Mouse (Mus musculus): ENCODE measurements around the gene Srrm2.

Gene Srrm2

DNA sequence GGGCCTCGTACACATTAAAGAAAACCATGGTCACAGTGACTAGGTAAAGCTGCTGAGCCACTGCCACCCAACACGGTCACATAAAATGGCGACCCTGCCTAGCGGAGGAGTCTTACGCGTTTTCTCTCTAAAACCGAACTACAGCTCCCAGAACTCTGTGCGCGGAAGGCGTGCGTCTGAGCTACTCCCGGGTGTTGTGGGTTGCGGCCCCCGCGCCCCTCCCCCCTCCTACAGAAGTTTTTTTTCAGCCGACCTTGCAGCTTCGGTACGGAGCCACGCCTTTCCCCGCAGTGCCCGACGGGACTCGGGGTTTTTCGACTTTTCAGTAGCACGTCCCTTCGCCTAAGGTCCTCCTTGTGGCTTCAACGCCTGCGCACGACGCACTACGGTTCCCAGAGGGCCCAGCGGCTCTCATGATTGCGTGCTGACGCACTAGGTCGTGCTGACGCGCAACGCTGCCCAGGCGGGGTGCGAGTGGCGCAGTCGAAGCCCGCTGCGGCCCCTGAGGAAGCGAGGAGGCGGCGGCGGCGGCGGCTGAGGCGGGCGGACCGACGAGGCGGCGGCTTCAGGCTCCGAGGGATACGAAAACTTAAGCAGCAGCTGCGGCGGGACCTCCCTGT lies 12.5 kb downstream of the Srrm2 start:
- Histone ChIP-seq H3K9me3 (ENCODE audit: low read length) (peaks cover 7% of the 10 kb centered on the region; the same call in 1 of the 2 replicates), H3K27me3 (ENCODE audit: insufficient read depth, low read length) (no peaks in the 10 kb centered on the region), H3K36me3 (ENCODE audit: insufficient read depth, low read length) (peaks cover 25% of the 10 kb centered on the region), H3K4me3 (replicated peaks; ENCODE audit: low read length) (peak overlapping the region; percentile 98), H3K4me1 (replicated peaks; ENCODE audit: low read depth, low read length) (peaks cover 41% of the 10 kb centered on the region)
- TF ChIP-seq POU5F1 (IDR thresholded peaks at IDR 0.05; ENCODE audit: borderline replicate concordance, low read length) (no peak), CTCF (conservative IDR thresholded peaks at IDR 0.05; ENCODE audit: low read length) (no peak), NANOG (IDR thresholded peaks at IDR 0.05; ENCODE audit: borderline replicate concordance, low read length) (no peak)

- Histone ChIP-seq H3K36me3 (ENCODE audit: insufficient read depth, low read length) (peaks cover 31% of the 10 kb centered on the region), H3K27me3 (ENCODE audit: insufficient read depth, low read length) (no peaks in the 10 kb centered on the region), H3K9me3 (ENCODE audit: low read length) (peaks cover 11% of the 10 kb centered on the region; the same call in 1 of the 2 replicates), H3K4me1 (replicated peaks; ENCODE audit: low read depth, low read length) (peaks cover 46% of the 10 kb centered on the region), H3K4me3 (replicated peaks; ENCODE audit: low read length) (peak overlapping the region; percentile 98)
- TF ChIP-seq NANOG (IDR thresholded peaks at IDR 0.05; ENCODE audit: borderline replicate concordance, low read length), result no peak
Measured at GRCm38 (mm10) chr17:23803366-23804041, 13.2 kb downstream of the Srrm2 start.

GRCm38 (mm10) chr17:23804426-23805085 lies 14.2 kb downstream of the Srrm2 start:
- H3K27me3 ChIP-seq (ENCODE audit: insufficient read depth, low read length), result no peaks in the 10 kb centered on the region
- H3K4me3 ChIP-seq (replicated peaks; ENCODE audit: low read length), result peak overlapping the region; percentile 98
- TF ChIP-seq POU5F1 (IDR thresholded peaks at IDR 0.05; ENCODE audit: borderline replicate concordance, low read length) (no peak), NANOG (IDR thresholded peaks at IDR 0.05; ENCODE audit: borderline replicate concordance, low read length) (no peak), CTCF (conservative IDR thresholded peaks at IDR 0.05; ENCODE audit: low read length) (no peak)
- peaks cover 42% of the 10 kb centered on the region for H3K36me3 ChIP-seq (ENCODE audit: insufficient read depth, low read length)
- H3K4me1 ChIP-seq (replicated peaks; ENCODE audit: low read depth, low read length), result peaks cover 46% of the 10 kb centered on the region
- H3K9me3 ChIP-seq (ENCODE audit: low read length), result peaks cover 11% of the 10 kb centered on the region; the same call in 1 of the 2 replicates

GRCm38 (mm10) chr17:23806867-23807266 lies 16.5 kb downstream of the Srrm2 start:
- peaks cover 28% of the 10 kb centered on the region for H3K9me3 ChIP-seq (ENCODE audit: low read length)
- peaks cover 39% of the 10 kb centered on the region for H3K4me1 ChIP-seq (replicated peaks; ENCODE audit: low read depth, low read length)
- H3K27me3 ChIP-seq (ENCODE audit: insufficient read depth, low read length), result no peaks in the 10 kb centered on the region
- H3K4me3 ChIP-seq (replicated peaks; ENCODE audit: low read length), result peak overlapping the region; percentile 98
- H3K36me3 ChIP-seq (ENCODE audit: insufficient read depth, low read length), result peaks cover 65% of the 10 kb centered on the region
- TF ChIP-seq CTCF (conservative IDR thresholded peaks at IDR 0.05; ENCODE audit: low read length) (no peak), POU5F1 (IDR thresholded peaks at IDR 0.05; ENCODE audit: borderline replicate concordance, low read length) (no peak), NANOG (IDR thresholded peaks at IDR 0.05; ENCODE audit: borderline replicate concordance, low read length) (no peak)

DNA sequence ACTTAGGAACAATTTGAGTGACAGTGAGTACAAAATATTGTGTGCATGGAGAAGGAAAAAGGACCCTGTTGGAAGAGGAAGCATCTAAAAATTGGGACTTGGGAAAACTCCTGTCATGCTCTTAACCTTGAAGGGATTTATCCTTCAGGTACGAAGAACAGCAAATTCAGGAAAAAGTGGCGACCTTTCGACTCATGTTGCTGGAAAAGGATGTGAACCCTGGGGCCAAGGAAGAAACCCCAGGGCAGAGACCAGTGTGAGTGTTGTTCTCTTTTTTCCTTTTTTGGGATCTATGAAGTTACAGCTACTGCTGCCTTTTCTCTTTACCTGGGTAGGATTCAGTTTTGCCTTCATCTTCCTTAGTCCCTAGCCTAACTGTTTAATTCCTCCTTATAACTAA lies 17.6 kb downstream of the Srrm2 start:
- Histone ChIP-seq H3K4me3 (replicated peaks; ENCODE audit: low read length) (no peak overlapping the region), H3K36me3 (ENCODE audit: insufficient read depth, low read length) (peaks cover 75% of the 10 kb centered on the region)
- TF ChIP-seq NANOG (IDR thresholded peaks at IDR 0.05; ENCODE audit: borderline replicate concordance, low read length), result no peak
- no peak for TF ChIP-seq CTCF (conservative IDR thresholded peaks at IDR 0.05; ENCODE audit: low read length)
- no peak for TF ChIP-seq POU5F1 (IDR thresholded peaks at IDR 0.05; ENCODE audit: borderline replicate concordance, low read length)

GRCm38 (mm10) chr17:23815641-23816040 lies 25.3 kb downstream of the Srrm2 start:
- TF ChIP-seq POU5F1 (IDR thresholded peaks at IDR 0.05; ENCODE audit: borderline replicate concordance, low read length) (no peak), CTCF (conservative IDR thresholded peaks at IDR 0.05; ENCODE audit: low read length) (no peak), NANOG (IDR thresholded peaks at IDR 0.05; ENCODE audit: borderline replicate concordance, low read length) (no peak)
- Histone ChIP-seq H3K4me1 (replicated peaks; ENCODE audit: low read depth, low read length) (peaks cover 5% of the 10 kb centered on the region; the same call in 1 of the 2 replicates), H3K9me3 (ENCODE audit: low read length) (peaks cover 92% of the 10 kb centered on the region), H3K36me3 (ENCODE audit: insufficient read depth, low read length) (peaks cover 100% of the 10 kb centered on the region), H3K27me3 (ENCODE audit: insufficient read depth, low read length) (no peaks in the 10 kb centered on the region), H3K4me3 (replicated peaks; ENCODE audit: low read length) (0 out of 2 replicates have a peak overlapping the region, but pooled peaks have one; percentile 3)

More for the DNA sequence above, 17.6 kb downstream of the Srrm2 start:
- Histone ChIP-seq H3K27me3 (ENCODE audit: insufficient read depth, low read length) (no peaks in the 10 kb centered on the region), H3K4me1 (replicated peaks; ENCODE audit: low read depth, low read length) (peaks cover 39% of the 10 kb centered on the region), H3K9me3 (ENCODE audit: low read length) (peaks cover 37% of the 10 kb centered on the region)

DNA sequence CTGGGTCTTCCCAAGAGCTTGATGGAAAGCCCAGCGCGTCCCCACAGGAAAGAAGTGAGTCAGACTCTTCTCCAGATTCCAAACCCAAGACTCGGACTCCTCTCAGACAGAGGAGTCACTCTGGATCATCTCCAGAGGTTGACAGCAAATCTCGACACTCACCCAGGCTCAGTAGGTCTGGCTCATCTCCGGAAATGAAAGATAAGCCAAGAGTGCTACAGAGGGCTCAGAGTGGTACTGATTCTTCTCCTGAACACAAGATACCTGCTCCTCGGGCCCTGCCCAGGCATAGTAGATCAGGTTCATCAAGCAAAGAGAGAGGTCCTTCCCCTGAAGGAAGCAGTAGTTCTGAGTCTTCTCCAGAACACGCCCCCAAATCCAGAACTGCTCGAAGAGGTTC lies 28.2 kb downstream of the Srrm2 start:
- Histone ChIP-seq H3K4me1 (replicated peaks; ENCODE audit: low read depth, low read length) (peaks cover 34% of the 10 kb centered on the region), H3K9me3 (ENCODE audit: low read length) (peaks cover 100% of the 10 kb centered on the region), H3K4me3 (replicated peaks; ENCODE audit: low read length) (0 out of 2 replicates have a peak overlapping the region, but pooled peaks have one; percentile 13), H3K36me3 (ENCODE audit: insufficient read depth, low read length) (peaks cover 100% of the 10 kb centered on the region), H3K27me3 (ENCODE audit: insufficient read depth, low read length) (no peaks in the 10 kb centered on the region)
- TF ChIP-seq NANOG (IDR thresholded peaks at IDR 0.05; ENCODE audit: borderline replicate concordance, low read length), result no peak
- TF ChIP-seq POU5F1 (IDR thresholded peaks at IDR 0.05; ENCODE audit: borderline replicate concordance, low read length), result no peak
- TF ChIP-seq CTCF (conservative IDR thresholded peaks at IDR 0.05; ENCODE audit: low read length), result no peak

DNA sequence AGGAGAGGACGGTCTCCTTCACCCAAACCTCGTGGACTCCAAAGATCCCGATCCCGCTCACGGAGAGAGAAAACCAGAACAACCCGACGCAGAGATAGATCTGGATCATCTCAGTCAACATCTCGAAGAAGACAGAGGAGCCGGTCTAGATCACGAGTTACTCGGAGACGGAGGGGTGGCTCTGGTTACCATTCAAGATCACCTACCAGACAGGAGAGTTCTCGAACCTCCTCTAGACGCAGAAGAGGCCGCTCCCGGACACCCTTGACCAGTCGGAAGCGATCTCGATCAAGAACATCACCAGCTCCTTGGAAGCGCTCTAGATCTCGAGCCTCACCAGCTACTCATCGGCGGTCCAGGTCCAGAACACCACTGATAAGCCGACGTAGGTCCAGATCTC lies 28.9 kb downstream of the Srrm2 start:
- Histone ChIP-seq H3K9me3 (ENCODE audit: low read length) (peaks cover 99% of the 10 kb centered on the region), H3K4me1 (replicated peaks; ENCODE audit: low read depth, low read length) (peaks cover 41% of the 10 kb centered on the region), H3K36me3 (ENCODE audit: insufficient read depth, low read length) (peaks cover 100% of the 10 kb centered on the region), H3K4me3 (replicated peaks; ENCODE audit: low read length) (no peak overlapping the region), H3K27me3 (ENCODE audit: insufficient read depth, low read length) (no peaks in the 10 kb centered on the region)
- TF ChIP-seq NANOG (IDR thresholded peaks at IDR 0.05; ENCODE audit: borderline replicate concordance, low read length), result no peak
- no peak for TF ChIP-seq CTCF (conservative IDR thresholded peaks at IDR 0.05; ENCODE audit: low read length)
- no peak for TF ChIP-seq POU5F1 (IDR thresholded peaks at IDR 0.05; ENCODE audit: borderline replicate concordance, low read length)
